9 mouse cellular contexts compared by ENCODE assay signal in genomic region chr12:102127601-102128000, GRCm38 (mm10). TPM values are rescaled to one million over a fixed set of nuclear protein-coding genes. Genes with fewer than 3 reads are reported as not detected.
DNase-seq lines count a peak whose midpoint lies in the region; ATAC-seq lines count a peak whose summit lies in the region.
"Had no signal": no experiment of that assay in that cellular context is flagged by ENCODE, and none has a peak within 500 bp of the region (broad histone marks: within the 10 kb centered on the region; RNA-seq: fewer than 3 reads in every experiment).

No protein-coding gene starts in this region.

- no peaks in the 10 kb centered on the region; the same call in 1 of the 2 replicates for H3K9me3 ChIP-seq in neural tube, embryonic 11.5 days (ENCODE audit: control insufficient read depth, low read length)
- no peaks in the 10 kb centered on the region for H3K9me3 ChIP-seq in liver, embryonic 13.5 days (replicated peaks)

- peak overlapping the region; percentile 95; the same call in 1 of the 2 replicates for H3K4me2 ChIP-seq in neural tube, embryonic 11.5 days (ENCODE audit: low read depth)
- peak overlapping the region; percentile 66 for H3K4me2 ChIP-seq in liver, embryonic 13.5 days

- H3K27ac ChIP-seq in neural tube, embryonic 11.5 days (ENCODE audit: low read depth, low read length) = no peak overlapping the region
- H3K27ac ChIP-seq in liver, embryonic 13.5 days = no peak overlapping the region
- H3K27ac ChIP-seq: liver, embryonic 14.5 days had no signal

- 11% methylated on average over 7 of the region's 7 CpGs for WGBS in neural tube, embryonic 11.5 days
- WGBS in liver, embryonic 13.5 days (ENCODE audit: insufficient replicate concordance) = 9% methylated on average over 7 of the region's 7 CpGs

- no peak overlapping the region for H3K9ac ChIP-seq in neural tube, embryonic 11.5 days (ENCODE audit: low read length)
- H3K9ac ChIP-seq in liver, embryonic 13.5 days = no peak overlapping the region
- H3K9ac ChIP-seq: liver, embryonic 14.5 days had no signal

- H3K36me3 ChIP-seq in neural tube, embryonic 11.5 days (ENCODE audit: control insufficient read depth, insufficient read depth, low read length) = no peaks in the 10 kb centered on the region
- no peaks in the 10 kb centered on the region for H3K36me3 ChIP-seq in liver, embryonic 13.5 days

- ATAC-seq in neural tube, embryonic 11.5 days (ENCODE audit: insufficient read depth, low FRiP score, low TSS enrichment) = no peak
- ATAC-seq in liver, embryonic 13.5 days (ENCODE audit: low read depth) = no peak

- peaks cover 44% of the 10 kb centered on the region for H3K27me3 ChIP-seq in neural tube, embryonic 11.5 days (ENCODE audit: control insufficient read depth, insufficient read depth, low read length)
- H3K27me3 ChIP-seq in liver, embryonic 13.5 days = peaks cover 63% of the 10 kb centered on the region

- no peak for DNase-seq in neural tube, embryonic 11.5 days (ENCODE audit: low spot score)
- DNase-seq in neural tube, embryonic 10.5 days (ENCODE audit: extremely low spot score, low spot score) = no peak
- DNase-seq in forelimb bud, embryonic 11.5 days (ENCODE audit: low read depth, low spot score) = peak; percentile 2
- DNase-seq in liver, embryonic 13.5 days = no peak
- no peak for DNase-seq in spleen, adult 12 weeks (ENCODE audit: low spot score)
- no peak for DNase-seq in left cerebral cortex, adult 18-20 months (ENCODE audit: low spot score in 2 of 2)
- no peak for DNase-seq in adrenal gland, postnatal 25 days
- DNase-seq: cerebellum, adult 9-10 months had no signal

- H3K4me3 ChIP-seq in neural tube, embryonic 11.5 days (ENCODE audit: low read depth, low read length) = no peak overlapping the region
- no peak overlapping the region for H3K4me3 ChIP-seq in liver, embryonic 13.5 days (replicated peaks)

- H3K4me1 ChIP-seq in neural tube, embryonic 11.5 days (ENCODE audit: control insufficient read depth, insufficient read depth, low read length) = 0 out of 2 replicates have a peak, but pooled peaks cover 2% of the 10 kb centered on the region
- H3K4me1 ChIP-seq in liver, embryonic 13.5 days (replicated peaks) = 0 out of 2 replicates have a peak, but pooled peaks cover 8% of the 10 kb centered on the region

RNA-seq across cellular contexts. Expression of gene Slc24a4, which starts 0.9 kb away (rescaled TPM):
- 0.09 and 0.52 TPM in 2 replicates for polyA plus RNA-seq in neural tube, embryonic 11.5 days (2014; fragmentation: Nextera tagmentation; extraction: Ambion mirVana)
- 0.07 and 0.14 TPM in 2 replicates for polyA plus RNA-seq in liver, embryonic 13.5 days (2015; fragmentation: Nextera tagmentation; extraction: Ambion mirVana)
- total RNA-seq in left cerebral cortex, adult 18-20 months (2021) = 10 to 100 TPM; 45.0 to 49.2 TPM
- total RNA-seq in adrenal gland, postnatal 25 days (2021) = 0.29 and 1.2 TPM in 2 replicates

Comparison
In these comparisons a context has a peak if more than half of its experiments do, and no peak if none do; other contexts are left out.
1. RNA of gene Slc24a4, which starts 0.9 kb away (total RNA-seq): 45.0 to 49.2 TPM in left cerebral cortex, adult 18-20 months; 0.29 to 1.2 TPM in adrenal gland, postnatal 25 days; every median in the first group is over 10 times any median in the second.